Mouse (Mus musculus) mouse trophoblast stem cell (cell line): ENCODE results near the gene Rhbdd1.

Experiments used
- in situ Hi-C, 2 experiments: fragments of 300-500 bp; cut with MseI, MboI; formaldehyde crosslinking; loops; 2 replicates in 1 of 2; 3 replicates in 1 of 2; pipeline ENCODE4 v1.15.1; 2025

The Rhbdd1 gene

DNA sequence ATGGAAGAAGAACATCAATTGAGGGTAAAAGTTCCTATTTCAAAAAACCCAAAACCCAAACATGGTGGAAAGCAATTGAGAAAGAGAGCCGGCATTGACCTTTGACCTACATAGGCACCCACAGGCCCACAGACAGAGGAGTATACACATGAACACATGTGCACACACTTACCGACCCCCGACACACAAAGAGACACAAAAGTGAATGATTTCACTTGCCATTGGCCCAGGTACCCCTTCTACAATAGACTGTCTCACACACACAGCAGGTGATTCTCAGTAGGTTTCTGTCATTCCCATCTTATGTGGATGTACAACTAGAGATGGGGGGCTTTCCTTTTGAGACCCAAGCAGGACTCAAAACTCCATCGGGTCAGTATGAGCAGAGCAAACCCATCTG, 159.6 kb downstream of the Rhbdd1 start:
- in situ Hi-C loops = no loop called here

DNA sequence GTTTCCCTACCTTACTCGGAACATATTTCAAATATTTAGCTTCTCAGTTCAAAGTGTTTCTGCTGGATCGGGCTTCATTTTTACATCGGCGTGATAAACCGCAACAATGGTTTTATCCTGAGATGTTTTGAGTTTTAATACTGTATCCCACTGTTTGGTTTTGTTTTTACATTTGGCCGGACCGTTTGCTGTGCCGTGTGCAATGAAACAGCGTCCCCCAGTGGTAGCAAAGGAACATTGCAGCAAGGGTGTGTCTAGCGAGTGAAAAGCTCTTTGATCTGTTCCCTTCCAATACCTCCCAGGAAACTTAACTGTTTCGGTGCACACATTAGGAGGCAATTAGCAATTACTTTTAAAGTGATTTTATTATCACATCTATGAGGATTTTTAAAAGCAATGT, 160.0 kb downstream of the Rhbdd1 start:
- in situ Hi-C loops = no loop called here

DNA sequence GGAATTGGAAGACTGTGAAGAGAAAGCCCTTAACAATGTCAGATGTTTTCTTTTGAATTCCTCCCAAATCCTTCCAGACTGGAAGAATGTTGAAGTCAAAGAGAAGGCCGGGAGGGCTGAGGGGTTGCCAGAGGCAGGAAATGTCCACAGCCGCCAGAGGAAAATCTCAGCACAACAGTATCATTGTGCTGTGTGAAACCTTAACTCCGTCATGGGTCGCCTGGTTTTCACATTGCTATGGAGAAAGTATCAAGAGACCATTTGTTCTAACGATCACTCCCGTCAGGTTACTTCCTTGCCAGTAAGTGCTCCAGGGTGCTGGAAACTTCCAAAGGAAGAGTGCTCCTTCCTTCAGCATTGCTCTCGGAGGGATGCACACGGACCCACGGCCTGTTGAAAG, 160.5 kb downstream of the Rhbdd1 start:
- in situ Hi-C loops = no loop called here

DNA sequence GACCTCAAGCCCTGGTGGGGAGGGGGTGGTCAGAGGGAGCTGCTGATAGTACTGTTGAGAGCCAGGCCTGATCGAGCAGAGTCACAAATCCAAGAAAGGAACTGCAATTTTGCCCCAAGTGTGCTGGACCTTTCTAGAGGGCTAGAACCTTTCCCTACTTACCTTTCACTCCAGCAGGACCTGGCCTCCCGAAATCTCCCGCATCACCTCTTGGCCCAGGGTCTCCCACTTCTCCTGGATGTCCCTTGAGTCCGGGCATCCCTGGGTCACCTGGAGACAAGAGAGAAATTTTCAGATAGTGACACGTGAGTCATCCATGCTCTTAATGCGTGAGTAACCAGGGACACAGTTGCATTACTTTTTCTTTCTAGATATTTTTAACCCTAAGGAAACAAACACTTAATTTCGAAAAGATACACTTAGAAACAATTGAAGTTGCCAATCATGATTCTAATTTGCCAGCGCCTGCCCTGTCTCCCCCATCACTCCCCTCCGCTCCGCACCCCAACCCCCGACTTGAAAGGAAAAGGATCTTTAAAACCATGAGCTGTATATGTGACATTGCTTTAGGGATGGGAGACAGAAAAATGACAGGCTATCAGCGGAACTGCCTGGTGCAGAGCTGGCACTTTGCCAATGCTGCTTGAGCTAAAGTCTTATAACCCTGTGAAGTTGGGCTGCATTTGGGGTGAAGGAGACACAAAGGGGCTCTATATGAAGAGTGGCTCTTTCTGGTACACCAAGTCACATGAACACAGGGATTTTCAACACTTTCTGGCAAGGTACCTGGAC, 163.6 kb downstream of the Rhbdd1 start:
- in situ Hi-C loops = no loop called here

DNA sequence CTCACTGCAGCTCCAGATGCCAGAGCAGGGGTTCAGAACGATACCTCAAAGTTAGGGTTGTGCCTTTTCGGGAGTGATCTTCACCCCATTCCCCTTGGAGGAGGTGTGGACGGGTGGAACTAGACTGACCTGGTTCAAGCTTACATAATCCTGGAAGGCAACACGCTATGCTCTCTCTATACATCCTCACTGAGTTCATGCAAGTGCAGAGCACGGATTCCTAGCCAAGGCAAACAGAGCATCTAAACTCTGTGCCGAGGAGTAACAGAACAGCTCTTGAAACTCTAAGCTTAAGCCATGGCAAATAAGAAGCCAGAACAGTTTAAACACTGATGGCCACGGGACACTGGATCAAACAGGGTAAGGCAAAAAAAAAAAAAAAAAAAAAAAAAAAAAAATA, 166.1 kb downstream of the Rhbdd1 start:
- in situ Hi-C loops = no loop called here

DNA sequence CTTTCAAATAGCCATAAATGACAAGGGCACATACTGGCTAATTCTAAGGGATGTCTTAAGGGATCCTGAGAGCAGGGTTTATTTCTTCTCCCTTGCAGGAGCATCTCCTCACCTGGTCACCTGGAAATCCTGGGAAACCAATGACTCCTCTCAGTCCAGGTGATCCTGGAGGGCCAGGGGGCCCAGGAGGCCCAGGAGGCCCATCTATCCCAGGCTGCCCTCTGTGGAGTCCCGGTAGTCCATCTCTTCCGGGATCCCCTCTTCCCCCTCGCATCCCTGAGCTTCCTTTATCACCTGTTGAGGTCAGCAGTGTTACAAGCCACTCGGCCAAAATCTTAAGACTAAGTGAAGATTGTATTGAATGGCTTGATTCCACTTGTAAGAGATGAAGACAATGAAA, 170.1 kb downstream of the Rhbdd1 start:
- in situ Hi-C loops = no loop called here

DNA sequence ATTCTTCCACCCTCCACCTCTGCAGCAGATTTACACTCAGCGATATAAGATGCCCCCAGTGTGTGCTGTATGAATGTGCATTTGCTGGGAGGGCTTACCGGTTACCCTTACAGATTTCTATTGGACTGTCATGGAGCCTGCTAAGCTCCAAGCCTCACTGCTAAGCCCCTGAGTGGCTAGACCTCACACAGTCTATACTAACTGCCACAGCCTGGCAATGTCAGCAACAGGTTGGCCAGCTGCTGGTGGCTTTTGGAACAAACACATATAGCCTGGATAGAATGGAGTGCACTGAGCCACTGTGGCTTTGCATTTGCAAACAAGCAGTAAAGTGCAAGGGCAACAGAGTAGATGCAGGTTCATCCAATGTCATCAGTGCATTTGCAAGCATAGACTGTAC, 175.7 kb downstream of the Rhbdd1 start:
- in situ Hi-C loops = no loop called here
